Mouse (Mus musculus) c-Kit-positive CD71-positive TER-119-positive erythroid progenitor cells, embryonic 14.5 days (primary cell): ENCODE data around the gene Adam6b.
"Not testable (repeated sequence)": the region's sequence is repeated elsewhere in the genome, so short reads cannot be mapped to it uniquely, and the experiment has no call there.

Source experiments
- DNase-seq: peaks from one replicate; pipeline ENCODE4 v3.0.0-alpha.2; 2013; ENCODE audit warnings: low spot score

Gene Adam6b

DNA sequence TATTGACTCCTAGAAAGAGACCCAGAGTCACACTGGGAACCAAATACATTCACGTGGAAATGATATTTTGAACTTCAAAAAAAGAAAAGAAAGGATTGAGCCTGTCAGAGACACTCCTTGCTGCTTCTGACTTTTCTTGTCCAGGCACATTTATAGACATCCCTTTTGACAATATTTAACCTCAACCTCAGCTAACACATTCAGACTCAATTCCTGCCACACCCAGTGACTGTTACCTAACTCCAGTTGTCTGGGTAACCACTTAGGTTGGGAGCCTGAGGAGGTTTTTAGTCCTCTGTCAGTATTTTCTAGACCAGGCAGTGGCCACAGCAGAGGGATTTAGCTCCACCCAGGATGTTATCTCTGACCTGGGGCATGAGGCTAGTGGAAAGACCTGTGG is at the start of gene Adam6b:
Gene Adam6b (plus strand): TSS at position 301 of the 400 bp plus-strand sequence.
- DNase-seq, result not testable (repeated sequence)

DNA sequence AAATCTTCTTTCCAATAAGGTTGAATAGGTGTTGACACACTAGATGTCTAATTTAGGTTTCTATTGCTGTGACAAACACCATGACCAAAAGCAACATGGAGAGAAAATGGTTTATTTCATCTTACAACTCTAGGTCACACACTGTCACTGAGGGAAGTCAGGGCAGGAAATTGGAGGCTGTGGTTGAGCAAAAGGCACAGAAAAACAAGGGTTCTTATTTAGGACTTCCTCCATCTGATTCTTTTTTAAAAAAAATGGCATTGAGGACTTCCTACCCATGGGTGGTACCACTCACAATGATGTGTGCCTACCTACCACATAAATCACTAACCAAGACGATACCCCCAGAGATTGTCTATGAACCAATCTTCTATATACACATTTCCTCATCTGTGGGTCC is 43.2 kb upstream of the Adam6b start:
- no peak for DNase-seq

DNA sequence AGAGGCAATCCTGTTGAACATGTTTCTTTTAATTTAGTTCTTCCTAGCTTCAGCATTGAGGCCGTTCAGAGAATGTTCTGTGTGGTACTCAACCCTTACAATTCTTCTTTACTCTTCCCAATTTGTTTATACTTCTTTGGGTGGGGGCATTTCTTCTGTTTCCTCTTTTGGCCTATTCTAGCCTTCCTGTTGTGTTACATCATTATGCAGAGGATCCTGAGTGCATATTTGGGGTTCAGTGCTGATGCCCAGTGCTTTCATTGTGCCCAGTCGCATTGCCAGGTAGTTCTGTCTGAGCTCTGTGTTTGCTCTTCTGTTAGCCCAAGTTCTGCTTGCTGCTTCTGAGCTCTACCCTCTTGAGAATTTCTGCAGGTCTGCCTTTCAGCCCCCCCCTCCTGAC is 13.1 kb upstream of the Adam6b start:
- no peak for DNase-seq

DNA sequence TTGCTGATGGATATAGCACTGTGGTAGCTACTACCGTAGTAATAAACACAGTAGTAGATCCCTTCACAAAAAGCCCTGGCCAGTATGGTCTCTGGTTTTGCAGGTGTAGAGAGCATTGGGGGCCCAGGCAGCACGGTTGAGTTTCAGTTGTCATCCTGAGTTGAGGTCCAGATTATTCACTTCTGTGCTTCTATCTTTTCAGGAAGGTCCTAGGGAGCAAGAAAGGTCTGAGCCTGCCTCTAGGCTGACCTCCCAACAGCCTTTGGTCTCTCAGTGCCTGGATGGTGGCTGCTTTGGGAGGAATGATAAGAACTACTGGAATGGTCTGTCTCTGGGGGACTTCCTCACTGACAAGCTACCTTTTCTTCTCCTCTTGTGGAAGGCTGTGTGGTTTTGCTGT is 7.2 kb upstream of the Adam6b start:
- DNase-seq, result no peak

DNA sequence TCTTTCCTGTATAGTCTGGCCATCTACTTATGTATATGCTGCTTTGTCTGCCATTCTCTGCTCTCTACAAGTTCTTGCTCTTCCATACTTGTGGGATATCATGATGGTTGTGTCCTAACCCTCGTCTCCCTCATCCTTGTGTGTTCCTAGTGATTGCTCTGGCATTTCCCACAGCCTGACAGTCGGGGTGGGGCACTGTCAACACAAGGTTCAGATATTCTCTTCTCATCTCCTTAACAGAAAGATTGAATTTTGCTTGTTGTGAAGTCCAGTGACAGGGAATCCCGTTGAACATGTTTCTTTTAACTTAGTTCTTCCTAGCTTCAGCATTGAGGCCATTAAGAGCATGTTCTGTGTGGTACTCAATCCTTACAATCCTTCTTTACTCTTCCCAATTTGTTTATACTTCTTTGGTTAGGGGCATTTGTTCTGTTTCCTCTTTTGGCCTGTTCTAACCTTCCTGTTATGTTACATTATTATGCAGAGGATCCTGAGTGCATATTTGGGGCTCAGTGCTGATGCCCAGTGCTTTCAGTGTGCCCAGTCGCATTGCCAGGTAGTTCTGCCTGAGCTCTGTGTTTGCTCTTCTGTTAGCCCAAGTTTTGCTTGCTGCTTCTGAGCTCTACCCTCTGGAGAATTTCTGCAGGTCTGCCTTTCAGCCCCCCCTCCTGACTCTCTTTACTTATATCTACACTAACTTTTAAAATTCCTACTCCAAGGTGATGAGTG is 6.5 kb upstream of the Adam6b start:
- DNase-seq, result no peak

DNA sequence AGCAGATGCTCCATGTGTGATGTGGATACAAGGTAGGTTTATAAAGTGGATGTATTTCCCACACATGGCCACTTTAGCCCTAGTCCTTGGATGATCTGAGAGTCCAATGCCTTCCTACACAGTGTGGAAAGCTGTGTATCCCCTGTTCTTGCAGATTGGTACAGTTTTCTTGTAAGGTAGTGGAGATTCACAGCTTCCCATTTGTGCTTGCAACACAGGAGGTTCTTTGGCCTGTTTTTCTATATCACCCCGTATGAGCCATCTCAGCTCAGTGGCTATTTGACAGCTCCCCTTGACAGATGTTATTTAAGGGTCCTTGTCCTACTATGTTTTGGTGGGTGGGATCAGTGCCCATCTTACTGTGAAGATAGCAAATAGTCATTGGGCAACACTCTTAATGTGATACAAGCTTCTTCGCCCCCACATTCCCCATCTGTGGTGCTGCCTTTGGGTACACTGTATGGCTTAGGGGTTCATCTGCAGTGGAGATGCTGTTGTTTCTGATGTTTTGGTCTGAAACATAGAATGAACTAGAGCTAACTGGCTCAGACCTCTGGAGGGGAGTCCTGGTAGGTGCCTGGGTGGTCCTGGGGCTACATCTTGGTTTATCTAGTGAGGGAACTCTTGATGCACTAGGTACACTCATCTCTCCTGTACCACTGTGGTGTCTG is 5.7 kb upstream of the Adam6b start:
- DNase-seq, result no peak

DNA sequence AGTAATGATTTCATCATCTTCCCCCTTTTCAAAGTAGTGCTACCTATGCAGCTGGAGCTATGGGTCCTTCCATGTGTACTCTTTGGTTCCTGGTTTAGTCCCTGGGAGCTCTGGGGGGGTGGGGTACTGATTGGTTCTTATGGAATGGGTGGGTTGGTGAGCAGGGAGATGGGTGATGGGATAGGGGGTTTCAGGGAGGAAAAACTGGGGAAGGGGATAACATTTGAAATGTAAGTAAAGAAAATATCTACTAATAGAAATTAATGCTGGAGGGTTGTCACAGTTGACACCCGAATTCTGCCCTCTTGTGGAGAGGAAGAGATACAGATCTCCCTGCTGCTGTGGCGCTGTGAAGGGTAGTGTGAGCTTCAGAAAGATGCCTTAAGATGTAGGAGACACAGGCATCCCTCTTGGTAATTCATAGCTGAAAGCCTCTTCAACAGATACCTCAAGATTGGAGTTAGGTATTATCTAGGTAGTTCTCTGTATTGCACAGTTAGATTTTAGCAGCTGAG is 4.3 kb upstream of the Adam6b start:
- no peak for DNase-seq

DNA sequence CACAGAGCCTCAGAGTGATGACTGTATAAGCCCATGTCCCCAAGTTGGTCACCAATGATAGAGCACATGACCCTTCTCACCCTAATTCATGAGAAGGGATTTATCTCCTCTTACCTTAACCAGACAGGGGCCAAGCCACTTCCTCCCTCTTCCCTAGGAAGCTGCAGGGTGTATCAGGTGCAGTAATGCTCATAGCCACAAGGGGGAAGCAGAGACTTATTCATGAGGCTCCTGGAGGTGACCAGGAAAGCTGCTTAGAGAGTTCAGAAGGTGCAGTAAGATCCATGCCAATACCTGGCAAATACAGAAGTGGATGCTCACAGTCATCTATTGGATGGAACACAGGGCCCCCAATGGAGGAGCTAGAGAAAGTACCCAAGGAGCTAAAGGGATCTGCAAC is 1.6 kb upstream of the Adam6b start:
- DNase-seq, result peak; percentile 31

DNA sequence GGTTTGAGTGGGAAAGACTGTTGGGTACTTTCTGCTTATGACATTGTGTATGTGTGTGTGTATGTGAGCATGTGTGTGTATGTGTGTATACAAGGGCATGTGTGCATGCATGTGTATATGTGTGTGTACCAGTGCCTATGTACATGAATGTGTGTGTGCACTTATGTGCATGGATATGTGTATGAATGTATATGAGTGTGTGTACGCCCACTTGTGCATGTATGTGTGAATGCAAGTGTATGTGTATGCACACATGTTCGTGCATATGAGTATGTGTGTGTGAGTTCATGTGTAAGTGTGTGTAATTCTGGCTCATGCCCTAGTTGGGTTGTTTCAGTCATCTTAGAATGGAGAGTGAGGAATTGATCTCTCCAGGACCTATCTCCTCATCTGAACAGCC is 36.6 kb downstream of the Adam6b start:
- no peak for DNase-seq
